Mouse (Mus musculus) embryonic fibroblast, embryonic 13.5 days (primary cell): ENCODE results near the gene Erlin1.

ENCODE experiments used
- CTCF ChIP-seq: IDR thresholded peaks from 2 replicates; pipeline ENCODE4 v1.5.1; 2011; ENCODE audit warnings: mild to moderate bottlenecking, control low read depth, low read length, moderate library complexity, borderline replicate concordance; ENCODE audit not compliant: insufficient read depth
- POLR2A ChIP-seq: IDR thresholded peaks from 2 replicates; pipeline ENCODE4 v1.6.1; 2011; ENCODE audit warnings: low read depth, mild to moderate bottlenecking, control low read depth, low read length, moderate library complexity

- no peak for TF ChIP-seq CTCF
- TF ChIP-seq POLR2A: no peak
These were observed 62.4 kb downstream of the Erlin1 start for GRCm38 (mm10) chr19:44007186-44007585.
